Mouse (Mus musculus): ENCODE measurements around the gene Hrh1.

The Hrh1 gene

GRCm38 (mm10) chr6:114397691-114398217 lies at the start of gene Hrh1:
Hrh1 (plus strand) TSS chr6:114397936.
- peak; percentile 17 for DNase-seq (ENCODE audit: low spot score)

- no peak for DNase-seq (ENCODE audit: low spot score)
These were observed 43.1 kb upstream of the Hrh1 start for GRCm38 (mm10) chr6:114354635-114355034.

- DNase-seq (ENCODE audit: low spot score), result no peak
These were observed 39.6 kb upstream of the Hrh1 start for GRCm38 (mm10) chr6:114358171-114358570.

GRCm38 (mm10) chr6:114362355-114362754 lies 35.4 kb upstream of the Hrh1 start:
- DNase-seq (ENCODE audit: low spot score), result no peak

- DNase-seq (ENCODE audit: low spot score), result no peak
These were observed 34.0 kb upstream of the Hrh1 start for GRCm38 (mm10) chr6:114363740-114364139.

- DNase-seq (ENCODE audit: low spot score), result no peak
These were observed 33.0 kb upstream of the Hrh1 start for GRCm38 (mm10) chr6:114364734-114365133.

GRCm38 (mm10) chr6:114366191-114366590 lies 31.5 kb upstream of the Hrh1 start:
- no peak for DNase-seq (ENCODE audit: low spot score)

GRCm38 (mm10) chr6:114367681-114368080 lies 30.1 kb upstream of the Hrh1 start:
- no peak for DNase-seq (ENCODE audit: low spot score)

GRCm38 (mm10) chr6:114368196-114368595 lies 29.5 kb upstream of the Hrh1 start:
- DNase-seq (ENCODE audit: low spot score), result no peak

- no peak for DNase-seq (ENCODE audit: low spot score)
These were observed 25.0 kb upstream of the Hrh1 start for GRCm38 (mm10) chr6:114372741-114373140.

GRCm38 (mm10) chr6:114380872-114381271 lies 16.9 kb upstream of the Hrh1 start:
- no peak for DNase-seq (ENCODE audit: low spot score)

GRCm38 (mm10) chr6:114387320-114387719 lies 10.4 kb upstream of the Hrh1 start:
- DNase-seq (ENCODE audit: low spot score), result no peak

GRCm38 (mm10) chr6:114387855-114388254 lies 9.9 kb upstream of the Hrh1 start:
- DNase-seq (ENCODE audit: low spot score), result no peak

- DNase-seq (ENCODE audit: low spot score), result no peak
These were observed 7.6 kb upstream of the Hrh1 start for GRCm38 (mm10) chr6:114390129-114390528.

GRCm38 (mm10) chr6:114394982-114395381 lies 2.8 kb upstream of the Hrh1 start:
- no peak for DNase-seq (ENCODE audit: low spot score)

GRCm38 (mm10) chr6:114396605-114397004 lies 1.1 kb upstream of the Hrh1 start:
- DNase-seq (ENCODE audit: low spot score), result no peak

- no peak for DNase-seq (ENCODE audit: low spot score)
These were observed 456 bp upstream of the Hrh1 start for GRCm38 (mm10) chr6:114397280-114397679.

- peak; percentile 28 for DNase-seq (ENCODE audit: low spot score)
These were observed 890 bp downstream of the Hrh1 start for GRCm38 (mm10) chr6:114398626-114399025.

GRCm38 (mm10) chr6:114400387-114400786 lies 2.7 kb downstream of the Hrh1 start:
- no peak for DNase-seq (ENCODE audit: low spot score)

GRCm38 (mm10) chr6:114400841-114401240 lies 3.1 kb downstream of the Hrh1 start:
- DNase-seq (ENCODE audit: low spot score), result no peak

GRCm38 (mm10) chr6:114402161-114402560 lies 4.4 kb downstream of the Hrh1 start:
- DNase-seq (ENCODE audit: low spot score), result no peak

GRCm38 (mm10) chr6:114403632-114404031 lies 5.9 kb downstream of the Hrh1 start:
- DNase-seq (ENCODE audit: low spot score), result no peak

GRCm38 (mm10) chr6:114404128-114404527 lies 6.4 kb downstream of the Hrh1 start:
- DNase-seq (ENCODE audit: low spot score), result no peak

GRCm38 (mm10) chr6:114404774-114405468 lies 7.2 kb downstream of the Hrh1 start:
- no peak for DNase-seq (ENCODE audit: low spot score)
